Mouse (Mus musculus): Measurements from ENCODE around the gene Dnajb1. TPM values are rescaled to one million over a fixed set of nuclear protein-coding genes. Genes with fewer than 3 reads are reported as not detected.
A peak's percentile ranks its signal among the peaks of the same experiment; 100 is the strongest.

Dnajb1 gene
- total and polyA plus RNA-seq, 2 experiments from 2014 or later: 42.7 to 65.0 TPM

GRCm38 (mm10) chr8:83573140-83573875, 34.7 kb upstream of the Dnajb1 start:
- TF ChIP-seq CTCF (IDR thresholded peaks at IDR 0.05; ENCODE audit: low read depth): peak; percentile 44
- WGBS: 83% methylated on average over 18 of the region's 18 CpGs
- H3K27me3 ChIP-seq (ENCODE audit: insufficient read depth, low read length): no peaks in the 10 kb centered on the region
- H3K9me3 ChIP-seq (ENCODE audit: low read length): no peaks in the 10 kb centered on the region
- peaks cover 15% of the 10 kb centered on the region for H3K4me1 ChIP-seq (ENCODE audit: insufficient read depth, low read length)
- no peak overlapping the region for H3K4me3 ChIP-seq (ENCODE audit: low read length)
- H3K27ac ChIP-seq: no peak overlapping the region
- H3K4me2 ChIP-seq (ENCODE audit: low read depth, low read length): no peak overlapping the region
- H3K36me3 ChIP-seq (ENCODE audit: insufficient read depth, low read length): peaks cover 34% of the 10 kb centered on the region
- no peak for DNase-seq (ENCODE audit: low spot score)
- ATAC-seq: no peak
- no peak overlapping the region for H3K9ac ChIP-seq (replicated peaks; ENCODE audit: low read length)

GRCm38 (mm10) chr8:83574631-83575315, 33.2 kb upstream of the Dnajb1 start:
- no peak for DNase-seq (ENCODE audit: low spot score)
- no peak for TF ChIP-seq CTCF (IDR thresholded peaks at IDR 0.05; ENCODE audit: low read depth)
- Histone ChIP-seq H3K4me1 (ENCODE audit: insufficient read depth, low read length) (peaks cover 23% of the 10 kb centered on the region), H3K4me3 (ENCODE audit: low read length) (no peak overlapping the region), H3K9me3 (ENCODE audit: low read length) (no peaks in the 10 kb centered on the region), H3K36me3 (ENCODE audit: insufficient read depth, low read length) (peaks cover 28% of the 10 kb centered on the region), H3K27me3 (ENCODE audit: insufficient read depth, low read length) (no peaks in the 10 kb centered on the region), H3K4me2 (ENCODE audit: low read depth, low read length) (no peak overlapping the region), H3K9ac (replicated peaks; ENCODE audit: low read length) (no peak overlapping the region), H3K27ac (peak overlapping the region; percentile 2; the same call in 1 of the 2 replicates)
- WGBS: 75% methylated on average over 15 of the region's 15 CpGs
- ATAC-seq: no peak

GRCm38 (mm10) chr8:83575561-83576515, 32.2 kb upstream of the Dnajb1 start:
- peak; percentile 3; the same call in 1 of the 2 replicates for ATAC-seq
- H3K4me2 ChIP-seq (ENCODE audit: low read depth, low read length): no peak overlapping the region
- 70% methylated on average over 17 of the region's 17 CpGs for WGBS
- H3K27me3 ChIP-seq (ENCODE audit: insufficient read depth, low read length): no peaks in the 10 kb centered on the region
- no peaks in the 10 kb centered on the region for H3K9me3 ChIP-seq (ENCODE audit: low read length)
- peaks cover 24% of the 10 kb centered on the region for H3K36me3 ChIP-seq (ENCODE audit: insufficient read depth, low read length)
- peak overlapping the region; percentile 2; the same call in 1 of the 2 replicates for H3K27ac ChIP-seq
- H3K9ac ChIP-seq (replicated peaks; ENCODE audit: low read length): 0 out of 2 replicates have a peak overlapping the region, but pooled peaks have one; percentile 3
- no peak for DNase-seq (ENCODE audit: low spot score)
- H3K4me1 ChIP-seq (ENCODE audit: insufficient read depth, low read length): peaks cover 23% of the 10 kb centered on the region
- TF ChIP-seq CTCF (IDR thresholded peaks at IDR 0.05; ENCODE audit: low read depth): no peak
- H3K4me3 ChIP-seq (ENCODE audit: low read length): no peak overlapping the region

- TF ChIP-seq CTCF (IDR thresholded peaks at IDR 0.05; ENCODE audit: low read depth): no peak
- Histone ChIP-seq H3K4me3 (ENCODE audit: low read length) (no peak overlapping the region), H3K27ac (peak overlapping the region; percentile 45; the same call in 1 of the 2 replicates), H3K4me1 (ENCODE audit: insufficient read depth, low read length) (peaks cover 23% of the 10 kb centered on the region), H3K27me3 (ENCODE audit: insufficient read depth, low read length) (no peaks in the 10 kb centered on the region), H3K4me2 (ENCODE audit: low read depth, low read length) (no peak overlapping the region), H3K9ac (replicated peaks; ENCODE audit: low read length) (no peak overlapping the region), H3K9me3 (ENCODE audit: low read length) (no peaks in the 10 kb centered on the region), H3K36me3 (ENCODE audit: insufficient read depth, low read length) (peaks cover 19% of the 10 kb centered on the region)
- WGBS: 70% methylated on average over 3 of the region's 4 CpGs
- DNase-seq (ENCODE audit: low spot score): no peak
- ATAC-seq: no peak
Observed at GRCm38 (mm10) chr8:83576516-83576895, 31.5 kb upstream of the Dnajb1 start.

- Histone ChIP-seq H3K9ac (replicated peaks; ENCODE audit: low read length) (no peak overlapping the region), H3K4me2 (ENCODE audit: low read depth, low read length) (no peak overlapping the region), H3K36me3 (ENCODE audit: insufficient read depth, low read length) (peaks cover 15% of the 10 kb centered on the region), H3K27ac (peak overlapping the region; percentile 45; the same call in 1 of the 2 replicates), H3K9me3 (ENCODE audit: low read length) (no peaks in the 10 kb centered on the region), H3K4me1 (ENCODE audit: insufficient read depth, low read length) (peaks cover 23% of the 10 kb centered on the region), H3K27me3 (ENCODE audit: insufficient read depth, low read length) (no peaks in the 10 kb centered on the region), H3K4me3 (ENCODE audit: low read length) (no peak overlapping the region)
- ATAC-seq: no peak
- 75% methylated on average over 4 of the region's 4 CpGs for WGBS
- DNase-seq (ENCODE audit: low spot score): no peak
- TF ChIP-seq CTCF (IDR thresholded peaks at IDR 0.05; ENCODE audit: low read depth): no peak
Observed at GRCm38 (mm10) chr8:83576921-83577320, 31.1 kb upstream of the Dnajb1 start.

GRCm38 (mm10) chr8:83577384-83577791, 30.6 kb upstream of the Dnajb1 start:
- Histone ChIP-seq H3K9me3 (ENCODE audit: low read length) (no peaks in the 10 kb centered on the region), H3K4me2 (ENCODE audit: low read depth, low read length) (no peak overlapping the region), H3K27me3 (ENCODE audit: insufficient read depth, low read length) (no peaks in the 10 kb centered on the region), H3K4me1 (ENCODE audit: insufficient read depth, low read length) (peaks cover 23% of the 10 kb centered on the region), H3K9ac (replicated peaks; ENCODE audit: low read length) (no peak overlapping the region), H3K4me3 (ENCODE audit: low read length) (no peak overlapping the region), H3K27ac (peak overlapping the region; percentile 45; the same call in 1 of the 2 replicates), H3K36me3 (ENCODE audit: insufficient read depth, low read length) (peaks cover 10% of the 10 kb centered on the region)
- 36% methylated on average over 9 of the region's 9 CpGs for WGBS
- TF ChIP-seq CTCF (IDR thresholded peaks at IDR 0.05; ENCODE audit: low read depth): no peak
- peak; percentile 19; the same call in 1 of the 2 replicates for ATAC-seq
- no peak for DNase-seq (ENCODE audit: low spot score)
